Mouse (Mus musculus) frontal cortex, postnatal 14 days (tissue): ENCODE results near the gene Slc4a5.

Experiments
- DNase-seq, 2 experiments: peaks; one replicate each; pipeline ENCODE4 v3.0.0; 2022; ENCODE audit warnings: low spot score in 2 of 2

Gene Slc4a5

DNA sequence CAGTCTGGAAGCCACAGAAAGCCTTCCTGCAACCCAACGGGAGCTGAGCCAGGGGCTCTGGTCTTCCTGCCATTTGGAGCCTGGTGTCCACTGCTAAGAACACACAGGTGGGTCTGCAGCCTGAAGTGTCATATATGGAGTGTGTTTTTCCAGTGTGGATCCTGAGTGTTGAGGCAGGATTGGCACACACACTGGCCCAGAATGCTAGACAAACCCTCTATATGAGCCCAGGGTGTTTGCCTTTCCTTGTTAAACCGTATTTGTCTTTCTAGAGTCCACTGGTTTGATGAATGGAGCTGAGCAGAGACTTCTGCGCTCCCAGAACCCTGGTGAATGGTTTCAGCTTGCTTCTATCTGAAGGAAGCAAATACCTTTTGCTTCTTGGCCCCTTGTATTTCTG is at the start of gene Slc4a5:
Slc4a5 (plus strand) TSS at position 15 of the 400 bp plus-strand sequence.
- no peak for DNase-seq

DNA sequence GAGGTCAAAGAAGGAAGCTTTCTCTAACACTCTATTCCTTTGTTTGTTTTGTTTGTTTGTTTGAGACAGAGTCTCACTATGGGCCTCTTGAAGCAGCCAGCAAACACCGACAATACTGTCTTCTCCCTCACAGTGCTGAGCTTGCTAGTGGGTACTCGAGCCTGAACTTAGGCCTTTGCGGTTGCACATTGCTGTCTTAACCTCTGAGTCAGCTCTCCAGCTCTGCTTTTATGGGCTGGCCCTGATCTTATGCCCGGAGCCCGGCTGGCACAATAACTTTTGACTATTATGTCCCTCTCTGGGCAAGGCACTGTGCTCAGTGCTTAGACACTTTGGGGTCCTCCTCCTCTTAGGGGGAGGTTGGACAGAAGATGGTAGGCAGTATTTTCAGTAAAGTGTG is 49.8 kb upstream of the Slc4a5 start:
- no peak for DNase-seq

DNA sequence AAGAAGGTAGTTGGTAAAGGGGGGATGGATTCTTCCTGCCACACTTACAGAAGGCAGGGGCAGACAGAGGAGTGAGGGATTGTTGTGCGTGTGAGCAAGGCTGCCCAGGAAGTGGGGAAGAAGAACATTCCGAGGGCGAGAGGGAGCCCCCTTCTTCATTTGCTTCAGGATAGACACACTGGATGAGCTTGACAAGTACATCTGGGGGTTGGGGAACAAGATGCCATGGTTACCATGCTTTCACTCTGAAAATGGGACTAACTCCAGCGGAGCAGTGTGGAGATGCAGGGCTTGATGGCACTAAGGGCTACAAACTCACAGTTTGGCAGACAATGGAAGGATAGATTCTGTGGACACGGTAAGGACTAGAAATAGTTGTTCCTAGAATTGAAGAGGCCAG is 48.6 kb upstream of the Slc4a5 start:
- DNase-seq = no peak

DNA sequence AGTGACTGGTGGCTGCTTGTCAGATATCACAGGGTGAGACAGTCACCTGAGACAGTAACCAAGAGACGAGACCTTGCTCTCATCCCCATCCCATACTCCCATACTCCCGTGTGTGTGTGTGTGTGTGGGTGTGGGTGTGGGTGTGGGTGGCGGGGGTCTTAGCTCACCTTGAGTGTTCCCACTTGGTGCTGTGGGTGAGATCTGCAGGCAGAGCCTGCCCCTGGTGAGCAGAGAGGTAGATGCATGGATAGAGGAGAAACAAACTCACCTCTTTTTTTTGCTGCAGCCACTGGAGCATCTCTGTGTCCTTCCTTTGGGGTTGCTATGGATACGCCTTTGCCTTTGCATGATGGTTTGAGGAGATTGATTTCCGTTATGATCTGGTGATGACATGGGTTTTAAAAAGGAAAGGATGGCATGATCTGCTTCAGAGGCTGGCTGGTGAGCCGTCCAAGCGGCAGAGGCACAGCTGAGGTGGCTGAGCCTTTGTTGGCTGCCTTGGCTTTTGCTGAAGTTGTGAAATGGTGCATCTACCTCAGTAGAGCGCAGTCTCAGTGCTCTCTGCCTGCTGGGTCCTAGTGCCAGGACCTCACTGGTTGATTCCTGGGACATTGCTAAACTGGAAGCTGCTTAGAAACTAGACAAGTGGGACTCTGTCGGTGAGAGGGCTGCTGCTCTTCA is 47.2 kb upstream of the Slc4a5 start:
- DNase-seq = peak in 1 of 2 experiments; percentile 46

DNA sequence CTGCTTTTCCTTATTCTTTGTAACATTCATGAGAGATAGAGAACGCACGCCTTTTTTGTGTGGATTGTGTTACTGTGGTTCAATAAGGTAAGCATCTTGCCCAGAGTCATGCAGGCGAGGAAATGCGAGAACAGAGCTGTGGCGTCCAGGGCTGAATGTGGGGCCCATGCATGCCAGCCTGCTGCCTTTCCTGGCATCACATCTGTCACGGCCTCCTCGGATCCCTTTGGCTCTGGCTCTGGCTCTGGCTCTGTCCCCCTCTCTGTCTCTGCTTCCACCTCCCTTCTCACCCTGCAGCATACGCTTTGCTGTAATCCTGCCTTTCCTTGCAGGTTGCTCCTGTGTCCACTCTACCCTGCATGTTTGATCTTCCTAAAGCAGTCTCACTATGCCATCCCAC is 43.6 kb upstream of the Slc4a5 start:
- no peak for DNase-seq

DNA sequence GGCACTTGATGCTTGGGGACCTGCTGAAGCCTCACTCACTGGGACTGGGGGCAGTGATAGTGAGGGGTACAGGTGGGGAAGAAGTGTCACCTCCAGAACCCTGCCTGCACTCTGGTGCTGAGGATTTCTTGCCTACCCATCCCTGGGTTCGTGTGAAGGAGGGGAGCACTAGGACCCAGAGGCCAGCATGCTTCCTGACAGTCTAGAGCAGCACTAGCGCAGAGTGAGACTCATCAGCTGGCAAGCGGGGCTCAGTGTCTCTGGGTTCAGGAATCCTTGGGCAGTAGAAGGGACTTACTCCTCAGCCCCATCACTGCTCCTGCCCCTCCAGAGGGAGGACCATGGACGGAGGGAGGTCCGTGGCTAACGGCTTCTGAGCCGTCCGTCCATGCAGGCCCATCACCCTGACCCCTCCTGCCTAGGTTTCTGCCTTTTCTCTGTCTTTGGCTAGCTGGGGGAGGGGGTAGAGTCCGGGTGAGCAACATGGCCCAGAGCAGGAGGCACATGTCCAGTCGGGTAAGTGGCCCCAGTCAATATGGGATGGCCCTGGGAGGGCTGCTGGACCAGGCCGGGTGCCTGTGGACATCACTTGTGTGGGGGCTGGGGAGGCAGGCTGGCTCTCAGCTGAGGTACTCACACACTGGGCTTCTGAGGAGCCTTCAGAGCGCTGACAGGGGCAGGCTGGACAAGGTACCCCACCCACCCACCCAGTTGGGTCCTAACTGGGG is 40.1 kb upstream of the Slc4a5 start:
- peak in 1 of 2 experiments; percentile 57 for DNase-seq

DNA sequence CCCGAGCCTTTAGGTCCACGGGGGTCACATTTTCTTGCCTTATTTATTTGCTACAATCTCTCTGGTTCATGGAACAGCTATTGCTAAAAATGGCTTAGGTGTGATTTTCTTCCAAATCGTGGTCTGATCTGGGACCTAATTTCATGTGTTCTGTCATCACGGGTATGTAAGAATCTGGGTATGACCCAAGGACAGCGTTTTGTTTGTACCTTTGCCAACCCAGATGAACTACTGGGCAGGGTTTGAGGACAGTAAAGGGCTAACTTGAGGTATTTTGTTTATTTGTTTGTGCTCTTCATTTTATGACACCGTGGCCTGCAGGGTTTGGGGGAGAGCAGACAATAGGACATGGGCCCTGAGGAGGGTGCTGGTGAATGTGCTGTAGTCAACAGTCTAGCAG is 39.0 kb upstream of the Slc4a5 start:
- DNase-seq = no peak

DNA sequence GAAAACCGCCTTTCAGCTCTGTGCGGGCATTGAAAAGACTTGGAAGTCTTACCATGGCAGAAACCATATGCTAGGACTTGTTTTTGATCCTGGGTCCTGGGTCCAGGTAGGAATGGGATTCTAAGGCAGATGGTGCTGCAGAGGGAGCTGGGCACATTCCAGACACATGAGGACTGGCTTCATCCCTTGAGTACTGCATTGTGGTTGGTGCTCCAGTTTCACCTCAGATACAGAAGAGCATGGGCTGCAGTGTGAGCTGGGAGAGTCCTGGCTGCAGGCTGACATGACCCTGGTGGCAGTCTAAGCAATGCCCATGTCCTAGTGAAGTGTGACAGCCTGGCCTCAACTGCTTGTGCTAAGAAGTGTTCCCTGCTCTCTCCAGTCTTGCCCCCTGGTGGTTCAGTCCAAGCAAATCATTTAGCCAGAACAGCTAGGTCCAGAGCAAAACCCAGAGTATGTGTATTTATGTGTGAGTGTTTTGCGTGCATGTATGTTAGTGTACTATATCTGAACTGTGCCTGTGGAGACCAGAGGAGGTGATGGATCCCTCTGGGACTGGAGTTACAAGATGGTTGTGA is 34.7 kb upstream of the Slc4a5 start:
- no peak for DNase-seq

DNA sequence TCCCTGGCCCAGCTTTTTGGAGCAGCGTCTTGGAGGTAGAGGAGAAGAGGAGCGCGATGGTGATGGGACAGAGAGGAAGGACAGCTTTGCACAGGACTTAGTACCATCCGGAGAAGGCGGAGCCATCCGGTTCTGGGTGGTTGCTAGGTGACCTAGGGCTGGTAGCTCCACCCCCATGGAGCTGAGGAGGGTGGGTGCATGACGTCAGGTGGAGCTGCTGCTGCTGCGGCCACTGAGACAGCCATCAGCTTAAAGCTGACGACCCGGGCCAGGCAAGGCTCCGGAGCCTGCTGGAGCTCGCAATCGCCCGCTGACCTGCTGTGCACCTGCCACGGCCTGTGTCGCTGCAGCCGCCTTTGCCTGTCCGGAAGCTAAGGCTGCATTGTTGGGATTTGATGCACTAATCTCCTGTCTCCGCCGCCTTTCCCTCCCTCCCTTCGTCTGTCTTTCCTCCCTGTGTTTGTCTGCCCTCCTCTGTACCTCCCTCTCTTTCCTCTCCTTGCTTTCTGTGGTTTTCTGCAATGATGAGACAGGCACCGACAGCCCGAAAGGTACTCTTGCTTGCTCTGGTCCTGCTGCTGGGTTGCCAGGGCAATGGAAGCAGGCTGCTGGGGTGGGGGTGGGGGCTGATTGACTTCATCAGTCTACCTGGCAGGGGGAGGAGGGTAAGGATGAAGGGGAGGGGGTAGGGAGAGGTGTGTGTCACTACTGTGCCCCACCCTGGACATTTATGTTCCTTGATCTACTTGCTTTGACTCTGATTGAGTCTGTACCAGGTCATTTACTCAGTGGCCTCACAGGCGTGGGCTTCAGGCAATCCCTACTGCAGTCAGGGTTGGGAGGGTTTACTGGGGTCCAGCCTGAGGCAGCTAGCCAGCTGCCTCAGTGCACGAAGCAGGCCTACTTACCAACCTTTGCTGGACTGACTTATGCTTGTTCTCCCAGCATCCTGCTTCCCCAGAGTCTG is 33.5 kb upstream of the Slc4a5 start:
- DNase-seq = peak; percentile 82 to 84

DNA sequence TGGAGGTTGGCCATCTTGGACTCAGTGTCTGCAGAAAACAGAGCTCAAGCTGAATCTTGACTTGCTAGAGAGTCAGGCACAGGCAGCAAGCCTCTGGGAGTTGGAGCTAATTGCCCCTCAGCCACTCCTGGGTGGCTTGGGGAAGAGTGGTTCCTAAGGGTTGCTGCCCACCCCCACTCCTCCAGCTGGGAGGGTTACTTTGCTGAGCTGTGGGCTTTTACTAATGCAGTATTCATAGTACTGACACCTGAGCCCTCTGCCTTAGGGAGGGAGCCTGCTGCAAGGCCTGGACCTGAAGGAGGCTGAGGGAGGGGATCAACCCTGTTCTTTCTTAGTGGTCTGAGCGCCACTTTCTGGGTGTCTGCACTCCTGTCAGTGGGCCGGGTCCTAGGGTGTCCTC is 32.7 kb upstream of the Slc4a5 start:
- DNase-seq = no peak

DNA sequence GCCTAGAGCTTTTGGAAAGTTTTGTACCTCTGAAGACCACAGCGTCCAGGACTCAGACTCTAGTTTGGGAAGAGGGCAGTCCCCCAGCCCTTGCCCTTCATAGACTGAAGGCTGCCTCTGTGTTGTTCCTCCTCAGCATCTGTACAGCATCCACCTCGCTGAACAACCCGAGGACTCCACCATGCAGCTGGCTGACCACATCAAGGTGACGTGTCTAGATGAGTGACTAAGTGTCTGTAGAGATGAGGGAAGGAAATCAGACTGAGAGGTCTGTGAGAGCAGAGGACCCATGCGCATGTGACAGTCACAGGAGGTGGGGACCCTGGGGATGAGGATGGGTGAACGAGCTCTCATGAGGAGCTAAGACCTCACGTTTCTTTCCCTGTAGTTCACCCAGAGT is 26.1 kb upstream of the Slc4a5 start:
- DNase-seq = no peak

DNA sequence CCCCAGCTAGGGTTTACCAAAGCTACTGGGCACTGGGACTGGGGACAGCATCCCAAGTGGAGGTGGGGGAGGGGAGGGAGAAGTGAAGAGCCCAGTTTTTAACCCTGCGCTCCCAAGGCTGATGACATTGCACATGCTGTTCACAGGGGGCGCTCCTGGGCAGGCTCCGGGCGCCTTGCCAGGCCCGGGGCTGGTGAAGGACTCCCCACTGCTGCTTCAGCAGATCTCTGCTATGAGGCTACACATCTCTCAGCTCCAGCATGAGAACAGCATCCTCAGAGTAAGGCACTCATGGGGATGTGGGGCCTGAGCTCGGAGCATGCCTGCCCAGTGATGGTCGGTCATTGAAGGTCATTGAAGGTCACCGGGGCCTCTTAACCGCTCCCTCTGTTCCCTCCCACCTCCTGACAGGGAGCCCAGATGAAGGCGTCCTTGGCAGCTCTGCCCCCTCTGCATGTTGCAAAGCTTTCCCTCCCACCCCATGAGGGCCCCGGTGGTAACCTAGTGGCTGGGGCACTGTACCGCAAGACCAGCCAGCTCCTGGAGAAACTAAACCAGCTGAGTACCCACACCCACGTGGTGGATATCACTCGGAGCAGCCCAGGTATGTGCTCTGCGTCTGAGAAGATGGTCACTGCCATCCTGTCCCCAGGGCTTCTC is 22.2 kb upstream of the Slc4a5 start:
- DNase-seq = peak; percentile 57 to 62

DNA sequence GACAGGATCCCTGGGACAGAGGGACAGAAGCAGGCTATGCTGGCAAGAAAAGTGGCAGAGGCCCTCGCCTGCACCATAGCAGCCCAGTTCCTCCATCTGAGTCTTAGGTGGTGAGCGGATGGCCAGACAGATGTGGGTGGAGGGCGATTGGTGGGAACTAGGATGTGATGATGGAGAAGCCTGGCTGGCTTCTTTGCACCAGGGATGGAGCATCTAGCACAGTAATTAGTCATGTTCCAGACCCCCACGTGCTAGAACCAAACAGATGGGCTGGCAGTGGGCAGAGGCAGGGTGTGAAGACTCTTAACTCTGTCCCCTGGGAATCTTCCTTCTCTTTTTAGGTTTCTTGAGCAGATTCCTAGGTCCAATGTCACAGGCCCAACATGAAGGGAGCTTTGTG is 16.3 kb upstream of the Slc4a5 start:
- no peak for DNase-seq

DNA sequence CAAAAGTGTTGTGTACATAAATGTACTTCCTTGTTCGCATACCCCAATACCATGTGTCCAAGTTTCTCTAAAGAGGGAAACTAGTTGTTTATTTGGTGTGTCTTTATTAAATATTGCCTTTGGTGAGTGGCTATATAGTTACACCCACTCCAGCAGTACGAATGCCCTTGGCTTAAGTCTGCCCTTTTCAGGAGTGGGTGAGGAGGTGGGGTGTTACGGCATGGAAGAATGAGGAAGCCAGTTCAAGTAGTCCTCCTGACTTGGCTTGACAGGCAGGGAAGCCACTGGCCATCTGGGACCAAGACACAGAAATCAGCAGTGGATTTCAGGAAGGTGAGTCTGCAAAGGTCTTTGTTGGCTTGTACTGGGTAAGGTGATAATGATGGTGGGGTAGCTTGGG is 13.8 kb upstream of the Slc4a5 start:
- no peak for DNase-seq

DNA sequence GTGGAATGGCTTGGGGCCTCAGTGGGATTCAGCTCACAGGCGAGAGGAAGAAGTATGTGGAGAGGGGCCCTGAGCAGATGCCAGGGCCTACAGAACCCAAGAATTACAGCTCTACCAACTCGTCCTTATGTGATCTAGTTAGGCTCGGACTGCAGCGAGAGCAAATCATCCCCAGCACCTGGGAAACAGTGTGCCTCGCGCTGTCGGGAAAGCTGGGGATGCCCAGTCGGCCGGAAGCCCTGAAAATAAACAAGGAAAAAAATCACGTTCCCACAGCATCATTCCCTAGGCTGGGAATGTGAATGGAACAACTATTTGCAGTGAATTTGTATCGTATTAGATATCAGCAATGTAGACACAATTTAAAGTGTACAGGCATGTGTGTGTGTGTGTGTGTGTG is 13.3 kb upstream of the Slc4a5 start:
- no peak for DNase-seq

DNA sequence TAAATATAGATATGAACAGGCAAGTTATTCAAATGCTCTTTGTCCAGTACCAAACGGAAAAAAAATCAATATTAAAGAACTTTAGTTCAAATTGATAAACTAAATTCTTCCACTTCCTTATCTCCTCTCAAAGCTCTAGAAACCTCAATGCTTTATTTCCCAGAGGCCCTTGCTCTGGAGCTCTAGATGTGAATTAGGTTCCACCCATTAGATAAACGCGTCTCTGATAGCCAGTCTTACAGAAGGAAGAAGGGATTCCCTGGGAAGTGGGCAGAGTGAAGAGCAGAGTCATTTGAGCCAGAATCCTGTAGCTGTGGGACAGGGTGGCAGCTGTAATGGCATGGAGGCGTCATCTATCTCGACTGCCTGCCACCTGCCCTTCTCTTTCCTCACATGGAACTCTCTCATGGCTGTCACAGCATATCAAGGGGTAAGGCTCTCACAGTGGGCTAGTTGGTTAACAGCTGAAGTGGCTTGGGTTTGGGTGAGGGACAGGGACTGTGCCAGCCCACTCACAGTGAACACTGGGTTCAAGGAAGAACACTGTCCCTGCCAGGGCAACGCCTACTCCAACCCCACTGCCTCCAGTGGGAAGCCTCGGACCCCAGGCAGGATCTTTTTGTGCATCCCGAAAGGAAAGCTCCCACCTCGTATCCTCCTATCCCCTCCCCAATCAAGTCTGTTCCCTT is 12.1 kb upstream of the Slc4a5 start:
- DNase-seq = no peak

DNA sequence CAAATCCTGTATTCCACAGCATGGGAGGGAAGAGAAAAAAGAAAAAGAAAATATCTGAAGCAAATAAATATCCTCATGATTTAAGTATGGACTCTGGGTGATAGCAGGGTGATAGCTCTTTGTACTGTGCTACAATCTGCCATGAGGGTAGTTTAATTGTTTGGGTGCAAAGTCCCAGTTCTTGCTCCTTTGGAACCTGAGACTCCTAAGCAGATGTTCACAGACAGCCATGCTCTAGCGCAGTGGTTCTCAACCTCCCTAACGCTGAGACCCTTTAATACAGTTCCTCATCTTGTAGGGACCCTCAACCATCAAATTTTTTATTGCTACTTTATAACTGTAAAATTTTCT is 11.6 kb upstream of the Slc4a5 start:
- DNase-seq = no peak

DNA sequence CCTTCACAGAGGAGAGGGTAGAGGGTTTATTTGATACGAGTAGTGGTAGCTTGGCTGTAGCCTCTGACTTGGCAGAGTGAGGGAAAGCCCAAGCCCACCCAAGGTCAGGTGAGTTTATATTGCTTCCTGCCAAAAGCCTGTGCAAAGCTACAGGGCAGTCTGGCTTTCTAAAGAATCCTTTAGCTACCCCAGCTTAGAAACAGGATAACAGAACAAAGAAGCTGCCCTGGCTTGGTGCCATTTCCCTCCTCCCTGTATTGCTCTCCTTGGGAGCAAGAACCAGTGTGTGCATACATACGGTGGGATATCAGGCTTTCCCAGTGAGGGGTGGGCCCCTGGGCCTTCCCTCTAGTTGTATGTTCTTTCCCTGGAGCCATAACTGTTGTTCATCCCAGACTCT is 9.1 kb upstream of the Slc4a5 start:
- DNase-seq = no peak

DNA sequence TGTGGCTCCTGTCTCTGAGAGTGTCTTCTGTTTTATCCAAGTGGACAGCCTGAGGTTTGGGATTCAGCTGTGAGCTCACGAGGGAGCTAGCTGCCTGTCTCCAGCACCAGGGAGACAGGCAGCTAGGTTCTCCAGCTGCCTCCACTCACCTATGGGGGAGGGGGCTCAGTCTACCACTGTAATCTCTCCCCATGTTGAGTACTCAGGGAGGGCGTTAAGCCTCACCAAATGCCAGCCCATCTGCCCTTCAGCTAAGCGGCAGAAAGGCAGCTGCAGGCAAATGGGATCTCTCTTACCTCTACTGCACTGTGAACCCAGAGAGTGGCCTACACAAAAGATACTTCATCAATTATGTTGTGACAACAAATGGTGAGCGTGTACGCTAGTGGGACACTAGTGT is 8.1 kb upstream of the Slc4a5 start:
- no peak for DNase-seq

DNA sequence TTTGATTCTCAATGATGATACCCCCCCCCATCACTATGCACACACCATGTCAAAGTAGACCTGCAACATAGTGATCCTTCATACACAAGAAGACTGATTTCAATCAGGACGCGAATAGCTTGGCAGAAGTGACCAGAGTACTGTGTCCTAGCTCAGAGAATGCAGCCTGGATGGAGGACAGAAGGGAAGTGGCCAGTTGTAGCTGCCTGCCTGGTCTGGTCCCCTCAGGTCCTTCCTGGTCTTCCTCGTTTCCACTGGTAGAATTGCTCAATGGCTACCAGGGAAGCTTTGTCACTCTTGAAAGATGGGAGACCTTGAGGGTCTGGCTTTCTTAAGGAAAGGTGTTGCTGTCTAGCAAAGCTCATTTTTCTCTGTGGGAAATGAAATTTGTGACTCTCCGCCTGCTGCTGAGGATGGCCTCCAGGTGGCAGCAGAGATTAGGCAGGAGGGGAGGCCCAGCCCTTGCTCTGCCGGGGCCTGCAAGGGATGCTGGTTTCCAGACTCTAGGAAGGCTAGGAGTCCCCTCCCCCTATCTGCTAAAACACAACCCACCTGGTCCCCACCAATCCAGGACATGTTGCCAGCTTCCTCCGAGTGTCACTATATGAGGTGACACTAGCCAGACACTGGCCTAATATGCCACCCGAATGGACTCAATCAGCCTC is 4.5 kb upstream of the Slc4a5 start:
- peak; percentile 40 to 62 for DNase-seq

DNA sequence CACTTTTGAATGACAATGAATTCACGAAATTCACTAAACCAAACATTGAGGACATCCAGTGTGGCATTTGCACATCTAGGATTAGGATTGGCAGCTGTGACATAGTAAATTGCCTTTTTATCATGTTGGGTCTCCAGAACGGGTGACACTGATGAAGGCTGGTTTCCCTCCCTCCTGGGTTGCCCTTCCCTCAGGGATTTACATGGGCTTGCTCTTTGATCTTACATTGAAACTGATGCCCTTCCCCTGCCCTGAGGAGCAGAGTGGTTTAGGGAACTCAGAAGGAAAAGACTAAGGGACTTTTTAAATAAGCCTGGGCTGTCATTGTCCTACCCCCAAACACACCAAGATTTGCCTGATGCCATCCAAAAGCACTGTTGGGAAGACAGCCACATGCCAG is 11.9 kb downstream of the Slc4a5 start:
- no peak for DNase-seq
